Mouse (Mus musculus) left cerebral cortex, postnatal 10 days (tissue): ENCODE measurements around the gene Rnf39. TPM values are rescaled to one million over a fixed set of nuclear protein-coding genes. Genes with fewer than 3 reads are reported as not detected.
"Not testable (repeated sequence)": the region's sequence is repeated elsewhere in the genome, so short reads cannot be mapped to it uniquely, and the experiment has no call there.

Source experiments
- DNase-seq, 2 experiments: peaks; one replicate each; pipeline ENCODE4 v3.0.0; 2021 to 2022; ENCODE audit warnings: low spot score in 2 of 2, mixed read lengths in 1 of 2; ENCODE audit errors: extremely low spot score in 1 of 2
- intact Hi-C: fragments of 180-260 bp; cut with DNase I; formaldehyde crosslinking; loops from one replicate; pipeline ENCODE4 v1.15.1; 2025
- total RNA-seq, 2 experiments: library from RNA; stranded (reverse); gene quantifications; 2 replicates each; pipeline ENCODE4 v1.2.3; 2021

Gene Rnf39
- total RNA-seq, 2 experiments from 2014 or later, result 1.3 to 2.6 TPM

DNA sequence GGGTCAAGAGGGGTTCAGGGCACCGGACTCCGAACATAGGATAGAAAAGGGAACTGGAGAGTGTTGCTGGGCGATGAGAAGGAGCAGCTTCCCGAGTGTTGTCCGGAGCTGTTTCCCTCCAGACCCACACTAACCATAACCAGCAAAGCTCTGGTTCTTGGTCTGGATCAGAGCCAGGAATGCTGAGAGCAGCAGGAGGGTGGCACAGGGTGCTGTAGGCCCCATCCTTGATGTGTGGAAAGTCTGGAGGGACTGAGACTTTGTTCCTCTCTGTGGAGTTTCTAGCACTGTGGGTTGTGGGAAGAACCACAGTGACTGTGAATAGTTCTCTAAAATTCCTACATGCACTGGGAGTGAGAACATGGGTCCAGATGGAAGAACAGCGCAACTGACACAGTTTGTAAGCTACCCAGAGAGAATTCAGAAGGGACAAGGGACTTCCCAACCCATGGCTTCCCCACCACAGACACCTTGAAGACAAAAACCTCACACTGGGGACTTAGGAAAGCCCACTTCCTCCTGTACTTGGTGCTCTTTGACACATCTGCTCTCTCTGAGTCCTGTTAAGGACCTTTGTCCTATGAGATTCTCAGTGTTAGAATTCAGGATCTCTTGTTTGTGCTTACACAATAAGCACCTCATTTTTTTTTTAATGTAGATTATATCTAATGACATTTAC is 28.6 kb downstream of the Rnf39 start:
- DNase-seq, result no peak
- intact Hi-C loops, result no loop called here

- no peak for DNase-seq
- intact Hi-C loops, result no loop called here
Measured at GRCm38 (mm10) chr17:36972791-36973190, 30.1 kb downstream of the Rnf39 start.

DNA sequence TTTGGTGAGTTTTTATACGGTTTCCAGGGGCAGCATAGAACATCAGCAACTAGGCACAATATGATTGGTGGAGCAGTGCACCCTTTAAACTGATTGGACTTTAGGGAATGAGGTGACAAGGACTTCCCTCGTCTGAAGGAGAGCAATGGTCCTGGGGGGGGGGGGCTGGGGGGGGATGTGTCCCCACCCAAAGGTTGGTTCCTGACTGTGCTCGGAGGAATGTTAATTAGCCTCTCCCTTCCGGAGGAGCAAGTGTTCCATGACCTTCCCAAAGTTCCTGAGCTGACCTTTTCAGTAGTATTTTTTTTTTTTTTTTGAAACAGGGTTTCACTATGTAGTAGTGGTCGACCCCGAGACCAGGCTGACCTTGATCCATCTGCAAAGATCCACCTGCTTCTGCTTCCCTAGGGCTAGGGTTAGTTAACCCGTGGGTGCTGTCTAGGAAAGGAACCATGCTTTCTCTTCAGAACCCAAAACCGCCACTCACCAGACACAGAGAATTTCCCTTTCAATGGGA is 30.6 kb downstream of the Rnf39 start:
- no peak for DNase-seq
- intact Hi-C loops, result no loop called here

DNA sequence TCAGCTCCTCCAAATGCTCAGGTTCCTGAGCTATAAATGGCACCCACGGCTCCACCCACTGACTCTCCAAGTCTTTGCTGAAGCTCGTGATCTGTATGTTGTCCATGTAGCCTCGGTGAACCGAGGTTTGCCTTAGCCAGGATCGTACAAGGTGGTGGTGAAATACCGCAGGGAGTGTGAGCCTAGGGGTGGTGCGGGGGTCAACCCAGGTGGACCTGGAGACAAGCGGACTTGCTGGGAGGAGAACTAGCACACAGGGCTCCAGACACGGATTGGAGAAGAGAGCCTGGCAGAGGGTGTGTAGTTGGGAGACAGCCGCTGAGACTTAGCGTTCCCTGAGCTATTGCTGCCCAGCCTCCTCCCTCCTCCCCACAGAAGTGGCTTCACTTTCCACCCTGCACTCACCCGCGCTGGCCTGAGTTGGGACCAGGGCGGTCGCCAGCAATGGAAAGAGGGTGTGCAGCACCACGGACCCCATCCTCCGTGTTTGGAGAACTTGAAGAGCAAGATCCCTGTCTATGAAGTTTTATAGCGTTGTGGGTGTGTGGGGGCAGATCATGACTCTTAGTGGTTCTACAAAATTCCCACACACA is 38.6 kb downstream of the Rnf39 start, which contains the start of gene 2410137M14Rik:
TSS of gene 2410137M14Rik (minus strand) at position 17 of the 593 bp plus-strand sequence.
- no peak for DNase-seq
- intact Hi-C loops, result no loop called here

GRCm38 (mm10) chr17:36981845-36982244 is 39.1 kb downstream of the Rnf39 start:
- intact Hi-C loops, result no loop called here
- DNase-seq, result no peak

DNA sequence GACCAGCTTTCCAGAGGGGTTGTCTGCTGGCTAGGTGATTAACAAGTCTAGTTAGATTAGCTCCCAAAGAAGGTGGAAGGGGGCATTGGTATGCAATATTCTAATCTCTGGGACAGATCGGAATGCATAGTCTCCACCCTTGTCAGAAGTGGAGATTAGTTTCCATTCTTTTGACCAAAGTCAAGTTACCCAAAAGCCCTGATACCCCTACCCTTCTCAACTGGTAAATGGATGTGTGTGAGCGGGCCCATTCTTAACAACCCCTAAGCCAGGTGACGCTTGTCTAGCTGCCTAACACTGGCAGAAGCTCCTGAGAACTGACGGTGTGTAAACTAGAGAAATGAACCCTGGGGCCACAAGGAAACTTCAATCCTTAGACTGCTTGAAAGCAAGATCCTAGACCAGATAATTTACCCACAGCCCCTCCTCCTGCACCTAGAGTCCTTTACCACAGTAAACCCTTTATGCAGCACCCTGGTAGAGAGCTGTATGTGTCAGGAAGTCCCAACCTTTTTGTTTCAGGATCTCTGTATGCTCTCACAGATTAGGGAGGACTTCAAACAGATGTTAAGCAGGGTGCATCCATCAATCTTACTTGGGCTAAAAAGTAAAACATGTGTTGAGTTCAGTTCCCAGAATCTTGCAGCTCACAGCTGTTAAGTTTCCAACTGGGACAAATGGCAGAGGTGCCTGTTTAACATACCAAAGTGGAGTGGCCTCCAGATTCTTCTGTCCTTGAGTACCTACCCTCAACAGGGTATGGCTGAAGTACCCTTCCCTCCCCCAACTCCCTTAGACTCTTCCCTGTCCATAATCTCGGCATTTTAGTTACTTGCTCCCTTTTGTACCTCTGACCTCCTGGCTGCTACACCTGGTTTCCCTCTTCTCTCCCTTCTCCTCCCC is 39.8 kb downstream of the Rnf39 start:
- intact Hi-C loops, result no loop called here
- no peak for DNase-seq

- intact Hi-C loops, result no loop called here
- peak in 1 of 2 experiments; percentile 32 for DNase-seq
Measured at GRCm38 (mm10) chr17:36988475-36988874, 45.8 kb downstream of the Rnf39 start.

DNA sequence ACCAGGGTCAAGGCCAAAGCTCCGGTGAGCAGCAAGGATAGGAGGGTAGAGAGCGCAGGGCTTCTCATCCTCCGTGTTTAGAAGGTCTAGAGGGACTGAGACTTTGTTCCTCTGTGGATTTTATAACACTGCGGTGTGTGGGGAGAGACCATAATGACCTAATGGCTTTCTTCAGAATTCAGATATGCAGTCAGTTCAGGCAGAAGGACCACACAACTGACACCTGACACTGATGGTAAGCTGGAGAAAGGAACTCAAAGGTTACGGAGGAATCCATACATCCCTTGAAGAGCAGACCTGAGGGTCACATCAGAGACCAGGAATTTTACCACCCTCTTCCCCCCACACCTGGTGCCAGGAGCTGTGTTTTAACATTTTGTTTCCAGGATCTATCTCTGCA is 46.7 kb downstream of the Rnf39 start, which contains the start of gene H2-M5:
TSS of gene H2-M5 (minus strand) at position 101 of the 400 bp plus-strand sequence.
- no peak for DNase-seq
- intact Hi-C loops, result no loop called here

GRCm38 (mm10) chr17:36990630-36991029 is 47.9 kb downstream of the Rnf39 start:
- DNase-seq, intact Hi-C loops: not testable (repeated sequence)

- DNase-seq, result no peak
- intact Hi-C loops, result no loop called here
Measured at GRCm38 (mm10) chr17:36992336-36993104, 49.8 kb downstream of the Rnf39 start.

DNA sequence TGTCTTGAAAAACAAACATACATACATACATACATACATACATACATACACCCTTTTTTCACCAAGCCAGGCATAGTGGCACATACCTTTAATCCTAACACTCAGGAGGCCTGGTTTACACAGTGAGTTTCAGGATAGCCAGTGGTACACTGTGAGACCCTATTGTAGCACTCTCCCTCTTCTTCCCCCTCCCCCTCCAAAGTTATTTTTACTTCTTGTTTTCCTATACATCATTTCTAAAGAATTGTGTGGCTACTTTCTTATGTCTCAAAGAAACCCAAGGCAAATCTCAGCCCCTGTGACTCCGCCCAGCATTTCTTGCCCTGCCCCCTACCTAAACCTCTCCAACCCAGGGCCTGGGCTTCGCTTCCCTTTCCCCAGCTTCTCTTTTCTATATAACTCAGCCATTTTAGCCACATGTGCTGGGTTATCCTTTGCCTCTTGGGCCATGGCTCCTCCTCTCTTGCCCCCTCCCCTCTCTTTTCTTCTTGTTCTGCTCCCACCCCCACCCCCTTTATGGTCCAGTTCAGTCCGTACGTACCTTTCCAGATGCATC is 51.1 kb downstream of the Rnf39 start:
- intact Hi-C loops, result no loop called here
- DNase-seq, result no peak

GRCm38 (mm10) chr17:36994528-36994927 is 51.8 kb downstream of the Rnf39 start:
- DNase-seq, result no peak

DNA sequence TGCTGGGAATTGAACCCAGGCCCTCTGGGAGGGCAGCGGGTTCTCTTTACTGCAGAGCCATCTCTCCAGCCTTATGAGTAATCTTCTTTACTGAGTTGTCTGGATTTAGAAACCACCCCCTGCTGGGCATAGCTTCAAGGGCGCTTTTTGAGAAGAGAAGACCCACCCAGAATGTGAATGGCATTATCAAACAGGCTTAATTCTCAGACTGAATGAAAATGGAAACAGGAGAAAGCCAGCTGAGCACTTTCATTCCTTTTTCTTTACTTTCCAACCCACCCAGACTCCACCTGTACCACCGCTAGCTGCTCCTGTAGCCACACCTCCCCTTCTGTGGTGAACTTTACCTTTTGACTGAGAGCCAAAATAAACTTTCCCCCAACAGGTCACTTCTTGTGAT is 52.7 kb downstream of the Rnf39 start:
- intact Hi-C loops, result no loop called here
- no peak for DNase-seq

More at GRCm38 (mm10) chr17:36994528-36994927, 51.8 kb downstream of the Rnf39 start:
- intact Hi-C loops, result no loop called here

DNA sequence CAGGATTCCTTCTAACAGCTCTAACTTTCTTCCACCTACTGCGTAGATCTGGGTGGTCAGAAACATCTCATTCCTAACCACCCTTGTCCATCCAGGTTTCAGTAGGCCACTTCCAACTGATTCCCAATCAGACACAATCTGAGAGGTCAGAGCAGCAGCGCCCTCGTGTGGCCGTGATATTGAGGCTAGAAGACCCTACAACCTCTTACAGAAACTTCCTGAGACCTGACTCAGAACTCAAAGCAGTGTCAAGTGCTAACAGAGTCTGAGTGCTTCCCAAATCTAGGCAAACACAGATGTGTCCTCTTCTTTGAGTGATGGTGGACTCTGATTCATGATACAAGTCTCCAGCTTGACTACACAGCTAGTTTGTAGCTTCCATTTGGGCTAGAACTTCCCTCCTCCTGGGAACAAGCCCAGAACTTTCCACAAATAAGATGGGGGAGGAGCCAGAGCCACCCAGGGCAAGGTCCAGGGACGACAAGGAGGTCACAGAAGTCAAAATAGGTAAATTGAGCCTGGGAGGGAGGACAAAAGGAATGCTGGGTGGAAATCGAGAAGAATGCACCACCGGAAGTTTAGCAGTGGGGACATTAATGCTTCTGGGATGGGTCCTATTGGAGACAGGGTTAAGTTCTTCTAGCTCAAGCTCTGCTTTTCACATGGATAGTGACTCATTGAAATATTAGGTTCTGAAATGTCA is 54.5 kb downstream of the Rnf39 start:
- intact Hi-C loops, result no loop called here
- DNase-seq, result peak; percentile 43 to 81
